Mouse (Mus musculus) E14TG2a.4 (cell line): ENCODE measurements at regions not wholly inside any gene's neighbourhood (a gene's known extent, or its start where the extent isn't known, plus 50 kb on each side); places are given as distances from the start of the nearest gene placed in this dataset.

Source experiments
- CTCF ChIP-seq: conservative IDR thresholded peaks from 2 replicates; pipeline ENCODE4 v1.5.1; 2014; ENCODE audit warnings: low read length
- NANOG ChIP-seq: IDR thresholded peaks from 2 replicates; pipeline ENCODE4 v1.6.1; 2014; ENCODE audit warnings: borderline replicate concordance, low read length, mixed read lengths
- POU5F1 ChIP-seq: IDR thresholded peaks from 2 replicates; pipeline ENCODE4 v1.6.1; 2014; ENCODE audit warnings: low read length, borderline replicate concordance

- TF ChIP-seq CTCF = no peak
- TF ChIP-seq NANOG = no peak
- no peak for TF ChIP-seq POU5F1
Observed at GRCm38 (mm10) chr13:3341416-3341815, 196.4 kb upstream of the Gdi2 start.
